Mouse (Mus musculus) urinary bladder, postnatal 36 days (tissue): Measurements from ENCODE around the gene Atf2.
A peak's percentile ranks its signal among the peaks of the same experiment; 100 is the strongest.
"Not testable (repeated sequence)": the region's sequence is repeated elsewhere in the genome, so short reads cannot be mapped to it uniquely, and the experiment has no call there.

Source experiments
- DNase-seq, 2 experiments: peaks; one replicate each; pipeline ENCODE4 v3.0.0; 2022; ENCODE audit warnings: low spot score in 2 of 2, mixed read lengths in 1 of 2

Gene Atf2

GRCm38 (mm10) chr2:73892464-73893296 is at the start of gene Atf2:
Gene Atf2 (minus strand): TSS chr2:73892639.
- peak; percentile 98 to 99 for DNase-seq

- DNase-seq, result no peak
These were observed 48.8 kb upstream of the Atf2 start for GRCm38 (mm10) chr2:73941281-73941680.

GRCm38 (mm10) chr2:73940471-73940870 is 48.0 kb upstream of the Atf2 start:
- no peak for DNase-seq

- DNase-seq, result no peak
These were observed 46.5 kb upstream of the Atf2 start for GRCm38 (mm10) chr2:73938896-73939295.

- DNase-seq, result no peak
These were observed 40.4 kb upstream of the Atf2 start for GRCm38 (mm10) chr2:73932676-73933313.

- no peak for DNase-seq
These were observed 35.3 kb upstream of the Atf2 start for GRCm38 (mm10) chr2:73927711-73928110.

- DNase-seq, result no peak
These were observed 33.1 kb upstream of the Atf2 start for GRCm38 (mm10) chr2:73925539-73925938.

- peak; percentile 8 to 44 for DNase-seq
These were observed 32.6 kb upstream of the Atf2 start for GRCm38 (mm10) chr2:73925089-73925488.

- DNase-seq, result peak in 1 of 2 experiments; percentile 22
These were observed 27.2 kb upstream of the Atf2 start for GRCm38 (mm10) chr2:73919642-73920041.

GRCm38 (mm10) chr2:73912264-73912663 is 19.8 kb upstream of the Atf2 start:
- no peak for DNase-seq

- peak; percentile 90 to 91 for DNase-seq
These were observed 18.8 kb upstream of the Atf2 start, which contains the start of gene Atp5g3 for GRCm38 (mm10) chr2:73911175-73911700. Gene Atp5g3 (minus strand): TSS chr2:73911326.

GRCm38 (mm10) chr2:73910571-73911174 is 18.2 kb upstream of the Atf2 start:
- peak; percentile 19 to 54 for DNase-seq

- no peak for DNase-seq
These were observed 16.7 kb upstream of the Atf2 start for GRCm38 (mm10) chr2:73909116-73909515.

- DNase-seq, result not testable (repeated sequence)
These were observed 12.2 kb upstream of the Atf2 start for GRCm38 (mm10) chr2:73904679-73905078.

- no peak for DNase-seq
These were observed 11.1 kb upstream of the Atf2 start for GRCm38 (mm10) chr2:73903536-73903935.

GRCm38 (mm10) chr2:73902328-73902727 is 9.9 kb upstream of the Atf2 start:
- not testable (repeated sequence) for DNase-seq

- DNase-seq, result no peak
These were observed 8.7 kb upstream of the Atf2 start for GRCm38 (mm10) chr2:73901169-73901568.

- DNase-seq, result no peak
These were observed 7.9 kb upstream of the Atf2 start for GRCm38 (mm10) chr2:73900364-73900763.

- not testable (repeated sequence) for DNase-seq
These were observed 4.5 kb upstream of the Atf2 start for GRCm38 (mm10) chr2:73896919-73897318.

GRCm38 (mm10) chr2:73893473-73894270 is 1.2 kb upstream of the Atf2 start:
- DNase-seq, result no peak

- DNase-seq, result peak; percentile 20 to 40
These were observed 557 bp downstream of the Atf2 start for GRCm38 (mm10) chr2:73891701-73892463.
